Comparison of ENCODE assay signal across 11 mouse cellular contexts in the genomic region with DNA sequence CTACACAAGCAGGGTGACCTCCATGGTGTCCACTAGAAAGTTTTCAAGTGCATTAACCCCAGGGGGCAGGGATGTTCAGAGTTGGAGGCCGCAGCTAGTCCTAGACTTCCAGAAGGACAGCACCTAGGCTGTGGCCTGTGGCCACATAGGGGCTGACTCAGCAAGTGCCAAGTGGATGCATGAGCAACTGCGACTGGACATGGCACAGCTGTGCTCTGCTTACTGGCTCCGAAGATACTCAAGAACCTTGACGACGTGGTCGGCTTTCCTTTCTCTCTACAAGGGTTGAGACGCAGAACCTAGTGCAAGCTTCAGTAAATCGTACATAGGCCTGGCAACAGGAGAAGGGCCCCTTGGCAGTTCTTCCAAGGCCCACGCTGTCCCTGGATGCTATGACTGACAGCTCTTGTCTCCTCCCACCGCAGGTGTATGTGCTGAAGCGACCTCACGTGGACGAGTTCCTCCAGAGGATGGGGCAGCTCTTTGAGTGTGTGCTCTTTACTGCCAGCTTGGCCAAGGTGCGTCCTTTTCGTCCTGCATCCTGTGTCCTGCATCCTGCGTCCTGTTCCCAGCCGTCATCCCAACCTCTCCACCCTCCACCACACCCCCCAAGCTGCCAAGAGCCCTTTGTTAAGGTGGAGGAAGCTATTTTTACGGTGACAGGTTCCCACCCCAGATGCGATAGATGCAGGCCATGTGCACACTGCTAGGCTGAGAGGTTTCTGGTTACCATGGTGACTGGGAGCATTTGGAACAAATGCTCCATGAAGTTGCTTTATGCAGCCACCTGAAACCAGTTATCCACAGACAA. TPM values are rescaled to one million over a fixed set of nuclear protein-coding genes. Genes with fewer than 3 reads are reported as not detected.
DNase-seq lines count a peak whose midpoint lies in the region; ATAC-seq lines count a peak whose summit lies in the region.
"Had no signal": no experiment of that assay in that cellular context is flagged by ENCODE, and none has a peak within 500 bp of the region (broad histone marks: within the 10 kb centered on the region; RNA-seq: fewer than 3 reads in every experiment).

No protein-coding gene starts in this region.

- ATAC-seq in hindbrain, embryonic 14.5 days (ENCODE audit: low FRiP score), result peak; percentile 41; the same call in 1 of the 2 replicates
- ATAC-seq in megakaryocyte-erythroid progenitor cell, adult 5-6 weeks (replicated peaks; ENCODE audit: low FRiP score, low TSS enrichment, poor library complexity, severe bottlenecking), result no peak
- no peak for ATAC-seq in activated CD4-positive, CD25-positive, alpha-beta regulatory T cell, adult 4 months

- WGBS in hindbrain, embryonic 14.5 days, result 59% methylated on average over 19 of the region's 19 CpGs

- H3K27ac ChIP-seq in hindbrain, embryonic 14.5 days, result peak overlapping the region; percentile 73
- H3K27ac ChIP-seq: liver, embryonic 14.5 days; stomach, embryonic 15.5 days had no signal

- no peaks in the 10 kb centered on the region for H3K27me3 ChIP-seq in hindbrain, embryonic 14.5 days (ENCODE audit: control insufficient read depth, insufficient read depth, low read length)
- H3K27me3 ChIP-seq: heart, embryonic 13.5 days; stomach, embryonic 15.5 days had no signal

- H3K9me3 ChIP-seq in hindbrain, embryonic 14.5 days (ENCODE audit: control insufficient read depth, low read length), result no peaks in the 10 kb centered on the region
- H3K9me3 ChIP-seq: heart, embryonic 13.5 days; stomach, embryonic 15.5 days had no signal

- DNase-seq in R1 (ENCODE audit: low read depth, low spot score), result peak; percentile 64
- peak; percentile 58 for DNase-seq in embryo, embryonic 10.5 days (ENCODE audit: low spot score)
- DNase-seq in hindbrain, embryonic 14.5 days (ENCODE audit: low spot score), result peak; percentile 57
- peak; percentile 37 for DNase-seq in lung, postnatal 14 days
- DNase-seq in adrenal gland, adult 2 months, result no peak
- DNase-seq in ovary, postnatal 10 days (ENCODE audit: low spot score), result no peak

- H3K4me1 ChIP-seq in hindbrain, embryonic 14.5 days (replicated peaks; ENCODE audit: control insufficient read depth, insufficient read depth, low read length), result peaks cover 37% of the 10 kb centered on the region

- no peaks in the 10 kb centered on the region; the same call in 1 of the 2 replicates for H3K36me3 ChIP-seq in hindbrain, embryonic 14.5 days (replicated peaks; ENCODE audit: control insufficient read depth, insufficient read depth)

- H3K4me2 ChIP-seq in hindbrain, embryonic 14.5 days (replicated peaks), result no peak overlapping the region
- H3K4me2 ChIP-seq: heart, embryonic 13.5 days; stomach, embryonic 15.5 days had no signal

- H3K4me3 ChIP-seq in hindbrain, embryonic 14.5 days (replicated peaks; ENCODE audit: low read length), result no peak overlapping the region
- H3K4me3 ChIP-seq: heart, embryonic 13.5 days; stomach, embryonic 15.5 days had no signal

- H3K9ac ChIP-seq in hindbrain, embryonic 14.5 days, result no peak overlapping the region; the same call in 1 of the 2 replicates
- H3K9ac ChIP-seq: liver, embryonic 14.5 days; stomach, embryonic 15.5 days had no signal

RNA-seq across cellular contexts. Expression of gene Vill, which starts 19.3 kb away (rescaled TPM):
- 3.1 and 4.4 TPM in 2 replicates for polyA plus RNA-seq in hindbrain, embryonic 14.5 days (2014; fragmentation: Nextera tagmentation; extraction: Ambion mirVana)
- total RNA-seq in adrenal gland, adult 2 months (2021), result 1 to 10 TPM; 1.5 to 2.0 TPM
- 3.4 and 4.2 TPM in 2 replicates for polyA plus RNA-seq in adrenal gland, adult 2 months (2012; rRNA removed)
- 7.2 TPM in 1 of 2 replicates, not detected in the other for total RNA-seq in megakaryocyte-erythroid progenitor cell, adult 5-6 weeks (2014; fragmentation: Nextera tagmentation)
- total RNA-seq in megakaryocyte-erythroid progenitor cell, adult 5-6 weeks (2017), result 8.7 and 11.9 TPM in 2 replicates
- polyA plus RNA-seq in activated CD4-positive, CD25-positive, alpha-beta regulatory T cell, adult 4 months (2017; shearing (Covaris generic)), result 10 to 100 TPM; 13.0 to 14.8 TPM

RNA-seq across cellular contexts. Expression of gene Plcd1, which starts 60.0 kb away (rescaled TPM):
- polyA plus RNA-seq in hindbrain, embryonic 14.5 days (2014; fragmentation: Nextera tagmentation; extraction: Ambion mirVana), result 15.9 and 16.7 TPM in 2 replicates
- total RNA-seq in adrenal gland, adult 2 months (2021), result 10 to 100 TPM in 1 of 2 experiments, 1 to 10 TPM in 1; 4.8 to 20.7 TPM
- 16.6 and 17.5 TPM in 2 replicates for polyA plus RNA-seq in adrenal gland, adult 2 months (2012; rRNA removed)
- total RNA-seq in megakaryocyte-erythroid progenitor cell, adult 5-6 weeks (2014; fragmentation: Nextera tagmentation), result not detected in 2 replicates
- not detected in 2 replicates for total RNA-seq in megakaryocyte-erythroid progenitor cell, adult 5-6 weeks (2017)
- 1 to 10 TPM; 2.3 to 4.5 TPM for polyA plus RNA-seq in activated CD4-positive, CD25-positive, alpha-beta regulatory T cell, adult 4 months (2017; shearing (Covaris generic))

Comparison
In these comparisons a context has a peak if more than half of its experiments do, and no peak if none do; other contexts are left out.
1. DNase-seq: peak in R1 (single experiment), embryo, embryonic 10.5 days (single experiment), hindbrain, embryonic 14.5 days (single experiment) and lung, postnatal 14 days (single experiment); none in adrenal gland, adult 2 months (single experiment) and ovary, postnatal 10 days (single experiment).